Mouse (Mus musculus): ENCODE data around the gene Arhgef3. TPM values are rescaled to one million over a fixed set of nuclear protein-coding genes. Genes with fewer than 3 reads are reported as not detected.

Arhgef3 gene
- polyA plus RNA-seq, 1 experiment from 2014 or later: 6.4 TPM

- no peak overlapping the region for H3K4me3 ChIP-seq (ENCODE audit: low read depth, low read length)
- DNase-seq (ENCODE audit: low spot score) (no peak), ATAC-seq (replicated peaks; ENCODE audit: low FRiP score) (no peak)
- no peak overlapping the region for H3K9ac ChIP-seq (ENCODE audit: low read depth, low read length)
- H3K27me3 ChIP-seq (replicated peaks; ENCODE audit: control insufficient read depth, insufficient read depth, low read length): no peaks in the 10 kb centered on the region
- H3K4me1 ChIP-seq (replicated peaks; ENCODE audit: control insufficient read depth, insufficient read depth, low read length): no peaks in the 10 kb centered on the region
- no peaks in the 10 kb centered on the region for H3K9me3 ChIP-seq (ENCODE audit: control insufficient read depth, low read length)
- no peak overlapping the region for H3K27ac ChIP-seq (ENCODE audit: low read depth, low read length)
- H3K4me2 ChIP-seq: no peak overlapping the region
- 44% methylated on average over 11 of the region's 11 CpGs for WGBS
- H3K36me3 ChIP-seq (ENCODE audit: control insufficient read depth, insufficient read depth, low read length): no peaks in the 10 kb centered on the region
Observed at GRCm38 (mm10) chr14:27272072-27272834, 157.6 kb downstream of the Arhgef3 start.

DNA sequence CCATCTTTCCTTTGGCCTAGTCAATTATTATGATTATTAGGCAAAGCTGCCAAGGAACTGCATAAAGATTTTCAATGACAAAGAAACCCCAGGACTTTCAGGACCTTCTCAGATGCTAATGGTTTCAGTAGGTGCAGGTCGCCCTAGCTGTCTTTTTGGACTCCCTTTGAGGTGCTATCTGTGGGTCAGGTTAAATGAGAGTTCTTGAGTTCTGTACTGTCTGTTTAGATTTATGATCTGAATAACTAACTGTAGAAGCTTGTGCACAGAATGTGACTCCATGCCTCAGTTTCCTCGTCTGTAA is 158.1 kb downstream of the Arhgef3 start:
- H3K4me3 ChIP-seq (ENCODE audit: low read depth, low read length): no peak overlapping the region
- H3K27ac ChIP-seq (ENCODE audit: low read depth, low read length): no peak overlapping the region
- H3K4me2 ChIP-seq: no peak overlapping the region
- H3K9ac ChIP-seq (ENCODE audit: low read depth, low read length): no peak overlapping the region
- H3K9me3 ChIP-seq (ENCODE audit: control insufficient read depth, low read length): no peaks in the 10 kb centered on the region
- H3K36me3 ChIP-seq (ENCODE audit: control insufficient read depth, insufficient read depth, low read length): no peaks in the 10 kb centered on the region
- H3K27me3 ChIP-seq (replicated peaks; ENCODE audit: control insufficient read depth, insufficient read depth, low read length): no peaks in the 10 kb centered on the region
- no peaks in the 10 kb centered on the region for H3K4me1 ChIP-seq (replicated peaks; ENCODE audit: control insufficient read depth, insufficient read depth, low read length)
- DNase-seq (ENCODE audit: low spot score): no peak
- 72% methylated on average over 2 of the region's 2 CpGs for WGBS
- no peak for ATAC-seq (replicated peaks; ENCODE audit: low FRiP score)

GRCm38 (mm10) chr14:27273169-27273568 is 158.5 kb downstream of the Arhgef3 start:
- no peak overlapping the region for H3K4me2 ChIP-seq
- ATAC-seq (replicated peaks; ENCODE audit: low FRiP score) (no peak), DNase-seq (ENCODE audit: low spot score) (no peak)
- no peaks in the 10 kb centered on the region for H3K36me3 ChIP-seq (ENCODE audit: control insufficient read depth, insufficient read depth, low read length)
- H3K27me3 ChIP-seq (replicated peaks; ENCODE audit: control insufficient read depth, insufficient read depth, low read length): no peaks in the 10 kb centered on the region
- no peak overlapping the region for H3K4me3 ChIP-seq (ENCODE audit: low read depth, low read length)
- no peaks in the 10 kb centered on the region for H3K9me3 ChIP-seq (ENCODE audit: control insufficient read depth, low read length)
- no peak overlapping the region for H3K27ac ChIP-seq (ENCODE audit: low read depth, low read length)
- no peaks in the 10 kb centered on the region for H3K4me1 ChIP-seq (replicated peaks; ENCODE audit: control insufficient read depth, insufficient read depth, low read length)
- no peak overlapping the region for H3K9ac ChIP-seq (ENCODE audit: low read depth, low read length)

DNA sequence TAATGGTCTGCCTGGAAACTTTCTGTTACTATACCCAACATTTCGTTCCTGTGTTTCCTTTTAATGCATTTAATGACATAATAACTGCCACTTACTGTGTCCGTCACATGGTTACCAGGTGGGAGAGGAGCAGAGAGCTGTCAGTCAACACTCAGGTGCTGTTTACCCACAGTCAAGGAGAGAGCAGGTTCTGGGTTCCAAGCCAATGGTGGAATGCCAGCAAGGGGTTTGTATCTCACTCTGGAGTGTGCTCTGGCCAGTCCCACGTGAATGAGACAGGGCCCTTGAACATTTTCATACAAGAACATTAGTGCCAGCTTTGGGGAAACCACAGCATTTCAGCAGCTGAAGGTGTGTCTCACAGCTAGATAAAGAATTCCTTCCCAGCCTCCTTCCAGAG is 162.6 kb downstream of the Arhgef3 start:
- H3K4me1 ChIP-seq (replicated peaks; ENCODE audit: control insufficient read depth, insufficient read depth, low read length): no peaks in the 10 kb centered on the region
- no peak overlapping the region for H3K9ac ChIP-seq (ENCODE audit: low read depth, low read length)
- 83% methylated on average over 3 of the region's 3 CpGs for whole genome bisulfite sequencing
- ATAC-seq (replicated peaks; ENCODE audit: low FRiP score) (no peak), DNase-seq (ENCODE audit: low spot score) (no peak)
- H3K36me3 ChIP-seq (ENCODE audit: control insufficient read depth, insufficient read depth, low read length): no peaks in the 10 kb centered on the region
- H3K27ac ChIP-seq (ENCODE audit: low read depth, low read length): no peak overlapping the region
- no peak overlapping the region for H3K4me2 ChIP-seq
- H3K4me3 ChIP-seq (ENCODE audit: low read depth, low read length): no peak overlapping the region
- H3K27me3 ChIP-seq (replicated peaks; ENCODE audit: control insufficient read depth, insufficient read depth, low read length): no peaks in the 10 kb centered on the region
- no peaks in the 10 kb centered on the region for H3K9me3 ChIP-seq (ENCODE audit: control insufficient read depth, low read length)

DNA sequence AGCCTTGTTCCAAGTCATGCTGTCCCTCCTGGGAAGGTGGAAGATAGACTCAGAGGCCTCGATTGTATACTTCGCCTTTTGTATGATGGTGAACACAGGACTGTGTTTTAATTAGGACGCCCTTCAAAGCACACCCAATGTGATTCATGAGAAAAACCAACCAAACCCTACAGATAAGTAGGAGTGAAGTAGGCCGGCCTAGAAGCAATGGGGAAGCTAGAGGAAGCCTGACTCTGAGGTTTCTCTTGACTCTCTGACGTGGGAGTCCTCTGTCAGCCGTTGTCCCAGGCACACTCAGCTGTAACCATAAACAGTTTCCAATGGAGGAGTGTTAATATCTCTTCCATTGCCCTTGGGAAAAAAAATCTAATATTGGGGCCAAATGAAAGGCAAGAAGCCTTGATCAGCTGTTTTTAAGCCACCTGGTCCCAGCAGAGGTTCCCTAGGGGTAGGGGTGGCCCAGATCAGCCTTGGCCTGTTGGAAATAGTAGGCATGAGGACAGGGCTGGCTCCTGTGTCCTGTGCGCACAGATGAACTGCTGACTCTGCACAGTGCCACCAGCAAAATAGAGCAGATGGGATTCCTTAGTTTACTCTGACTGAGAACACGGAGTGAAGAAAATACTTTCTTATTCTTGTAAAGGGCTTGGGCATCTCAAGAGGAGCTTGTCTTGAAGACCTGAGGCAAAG is 165.6 kb downstream of the Arhgef3 start:
- Histone ChIP-seq H3K9ac (ENCODE audit: low read depth, low read length) (no peak overlapping the region), H3K27me3 (replicated peaks; ENCODE audit: control insufficient read depth, insufficient read depth, low read length) (no peaks in the 10 kb centered on the region), H3K4me2 (no peak overlapping the region), H3K36me3 (ENCODE audit: control insufficient read depth, insufficient read depth, low read length) (no peaks in the 10 kb centered on the region), H3K4me1 (replicated peaks; ENCODE audit: control insufficient read depth, insufficient read depth, low read length) (no peaks in the 10 kb centered on the region), H3K9me3 (ENCODE audit: control insufficient read depth, low read length) (no peaks in the 10 kb centered on the region), H3K27ac (ENCODE audit: low read depth, low read length) (no peak overlapping the region), H3K4me3 (ENCODE audit: low read depth, low read length) (no peak overlapping the region)
- WGBS: 76% methylated on average over 8 of the region's 8 CpGs
- ATAC-seq (replicated peaks; ENCODE audit: low FRiP score) (no peak), DNase-seq (ENCODE audit: low spot score) (no peak)

- ATAC-seq (replicated peaks; ENCODE audit: low FRiP score) (no peak), DNase-seq (ENCODE audit: low spot score) (no peak)
- Histone ChIP-seq H3K9ac (ENCODE audit: low read depth, low read length) (no peak overlapping the region), H3K4me2 (no peak overlapping the region), H3K36me3 (ENCODE audit: control insufficient read depth, insufficient read depth, low read length) (no peaks in the 10 kb centered on the region), H3K27ac (ENCODE audit: low read depth, low read length) (no peak overlapping the region), H3K9me3 (ENCODE audit: control insufficient read depth, low read length) (no peaks in the 10 kb centered on the region), H3K4me3 (ENCODE audit: low read depth, low read length) (no peak overlapping the region), H3K4me1 (replicated peaks; ENCODE audit: control insufficient read depth, insufficient read depth, low read length) (no peaks in the 10 kb centered on the region), H3K27me3 (replicated peaks; ENCODE audit: control insufficient read depth, insufficient read depth, low read length) (no peaks in the 10 kb centered on the region)
Observed at GRCm38 (mm10) chr14:27283956-27284355, 169.3 kb downstream of the Arhgef3 start.

GRCm38 (mm10) chr14:27286202-27286601 is 171.5 kb downstream of the Arhgef3 start:
- no peak overlapping the region for H3K4me2 ChIP-seq
- WGBS: 40% methylated on average over 4 of the region's 4 CpGs
- no peak overlapping the region for H3K4me3 ChIP-seq (ENCODE audit: low read depth, low read length)
- H3K4me1 ChIP-seq (replicated peaks; ENCODE audit: control insufficient read depth, insufficient read depth, low read length): no peaks in the 10 kb centered on the region
- DNase-seq (ENCODE audit: low spot score) (no peak), ATAC-seq (replicated peaks; ENCODE audit: low FRiP score) (no peak)
- no peaks in the 10 kb centered on the region for H3K9me3 ChIP-seq (ENCODE audit: control insufficient read depth, low read length)
- no peak overlapping the region for H3K9ac ChIP-seq (ENCODE audit: low read depth, low read length)
- H3K27me3 ChIP-seq (replicated peaks; ENCODE audit: control insufficient read depth, insufficient read depth, low read length): no peaks in the 10 kb centered on the region
- no peak overlapping the region for H3K27ac ChIP-seq (ENCODE audit: low read depth, low read length)
- H3K36me3 ChIP-seq (ENCODE audit: control insufficient read depth, insufficient read depth, low read length): no peaks in the 10 kb centered on the region

GRCm38 (mm10) chr14:27289053-27289452 is 174.4 kb downstream of the Arhgef3 start:
- Histone ChIP-seq H3K4me3 (ENCODE audit: low read depth, low read length) (no peak overlapping the region), H3K27ac (ENCODE audit: low read depth, low read length) (no peak overlapping the region), H3K9ac (ENCODE audit: low read depth, low read length) (no peak overlapping the region), H3K27me3 (replicated peaks; ENCODE audit: control insufficient read depth, insufficient read depth, low read length) (no peaks in the 10 kb centered on the region), H3K36me3 (ENCODE audit: control insufficient read depth, insufficient read depth, low read length) (no peaks in the 10 kb centered on the region), H3K4me2 (no peak overlapping the region), H3K9me3 (ENCODE audit: control insufficient read depth, low read length) (no peaks in the 10 kb centered on the region), H3K4me1 (replicated peaks; ENCODE audit: control insufficient read depth, insufficient read depth, low read length) (no peaks in the 10 kb centered on the region)
- ATAC-seq (replicated peaks; ENCODE audit: low FRiP score) (no peak), DNase-seq (ENCODE audit: low spot score) (no peak)
- WGBS: 71% methylated on average over 5 of the region's 5 CpGs

- ATAC-seq (replicated peaks; ENCODE audit: low FRiP score) (no peak), DNase-seq (ENCODE audit: low spot score) (no peak)
- Histone ChIP-seq H3K4me3 (ENCODE audit: low read depth, low read length) (no peak overlapping the region), H3K27ac (ENCODE audit: low read depth, low read length) (no peak overlapping the region), H3K9ac (ENCODE audit: low read depth, low read length) (no peak overlapping the region), H3K9me3 (ENCODE audit: control insufficient read depth, low read length) (no peaks in the 10 kb centered on the region), H3K4me1 (replicated peaks; ENCODE audit: control insufficient read depth, insufficient read depth, low read length) (no peaks in the 10 kb centered on the region), H3K27me3 (replicated peaks; ENCODE audit: control insufficient read depth, insufficient read depth, low read length) (no peaks in the 10 kb centered on the region), H3K4me2 (no peak overlapping the region), H3K36me3 (ENCODE audit: control insufficient read depth, insufficient read depth, low read length) (no peaks in the 10 kb centered on the region)
- 81% methylated on average over 6 of the region's 6 CpGs for WGBS
Observed at GRCm38 (mm10) chr14:27292101-27292500, 177.4 kb downstream of the Arhgef3 start.
